Mouse (Mus musculus) hindbrain, embryonic 16.5 days (tissue): ENCODE measurements at regions not wholly inside any gene's neighbourhood (a gene's known extent, or its start where the extent isn't known, plus 50 kb on each side); places are given as distances from the start of the nearest gene placed in this dataset.

Experiments used
- ATAC-seq: fragments of 200-750 bp; cut with Nextera tagmentation; 2 replicates; pipeline ENCODE4 v1.8.0; 2017; ENCODE audit warnings: moderate TSS enrichment, moderate library complexity
- H3K27ac ChIP-seq: fragments of 300-500 bp; sonication (generic); 2 replicates; pipeline ENCODE4 v1.5.1; 2014; ENCODE audit warnings: low read depth, mild to moderate bottlenecking, control low read depth, low read length, moderate library complexity
- H3K27me3 ChIP-seq: fragments of 300-500 bp; sonication (generic); replicated peaks from 2 replicates; pipeline ENCODE4 v1.6.1; 2014; ENCODE audit warnings: low read length; ENCODE audit not compliant: control insufficient read depth, insufficient read depth
- H3K36me3 ChIP-seq: fragments of 300-500 bp; sonication (generic); 2 replicates; pipeline ENCODE4 v1.6.1; 2014; ENCODE audit warnings: mild to moderate bottlenecking, low read length, moderate library complexity, mixed read lengths; ENCODE audit not compliant: control insufficient read depth, insufficient read depth
- H3K4me1 ChIP-seq: fragments of 300-500 bp; sonication (generic); 2 replicates; pipeline ENCODE4 v1.6.1; 2014; ENCODE audit warnings: low read depth, low read length; ENCODE audit not compliant: control insufficient read depth, insufficient read depth
- H3K4me2 ChIP-seq: fragments of 300-500 bp; sonication (generic); 2 replicates; pipeline ENCODE4 v1.6.1; 2014; ENCODE audit warnings: mild to moderate bottlenecking, low read length, control low read depth, moderate library complexity
- H3K4me3 ChIP-seq: fragments of 300-500 bp; sonication (generic); 2 replicates; pipeline ENCODE4 v1.5.1; 2014; ENCODE audit warnings: mild to moderate bottlenecking, low read length, control low read depth, moderate library complexity
- H3K9ac ChIP-seq: fragments of 300-500 bp; sonication (generic); 2 replicates; pipeline ENCODE4 v1.6.1; 2014; ENCODE audit warnings: low read depth, mild to moderate bottlenecking, control low read depth, low read length, moderate library complexity
- H3K9me3 ChIP-seq: fragments of 300-500 bp; sonication (generic); 2 replicates; pipeline ENCODE4 v1.6.1; 2014; ENCODE audit warnings: mild to moderate bottlenecking, low read length, moderate library complexity; ENCODE audit not compliant: control insufficient read depth
- WGBS: fragments of 180-500 bp; shearing (Covaris S2); extraction: QIAGEN DNeasy Blood & Tissue Kit; methylation state at CpG from one replicate; pipeline ENCODE4 v1.1.7; 2014; 5-methylcytosine and 5-hydroxymethylcytosine counted together

DNA sequence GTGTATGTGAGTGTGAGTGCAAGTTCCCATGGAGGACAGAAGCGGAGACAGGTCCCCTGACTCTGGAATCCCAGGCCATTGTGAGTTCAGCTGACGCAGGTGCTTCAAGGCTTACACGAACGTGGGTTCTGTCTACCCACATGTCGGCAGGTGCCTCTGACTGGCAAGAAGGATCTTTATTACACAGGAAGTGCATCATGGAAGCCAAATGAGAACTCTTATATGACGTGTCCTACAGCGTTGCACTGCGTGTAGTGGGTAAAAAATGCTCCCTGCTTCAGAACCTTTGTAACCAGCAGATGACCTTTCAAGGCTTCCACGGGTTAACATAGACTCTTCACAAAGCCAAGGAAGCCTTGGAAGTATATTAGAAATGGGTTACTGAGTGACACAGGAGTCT lies 191.1 kb upstream of the Runx1 start:
- H3K9ac ChIP-seq = no peak overlapping the region
- no peak overlapping the region for H3K4me2 ChIP-seq
- ATAC-seq = no peak
- H3K27me3 ChIP-seq = no peaks in the 10 kb centered on the region; the same call in 1 of the 2 replicates
- no peak overlapping the region for H3K4me3 ChIP-seq
- no peaks in the 10 kb centered on the region for H3K9me3 ChIP-seq
- H3K36me3 ChIP-seq = no peaks in the 10 kb centered on the region
- H3K4me1 ChIP-seq = no peaks in the 10 kb centered on the region
- WGBS = 86% methylated on average over 9 of the region's 9 CpGs
- H3K27ac ChIP-seq = no peak overlapping the region

- H3K9me3 ChIP-seq = no peaks in the 10 kb centered on the region
These were observed 189.7 kb upstream of the Runx1 start for GRCm38 (mm10) chr16:93015636-93016035.

GRCm38 (mm10) chr16:93014991-93015390 lies 189.0 kb upstream of the Runx1 start:
- H3K36me3 ChIP-seq = no peaks in the 10 kb centered on the region
- no peak overlapping the region for H3K27ac ChIP-seq
- no peaks in the 10 kb centered on the region; the same call in 1 of the 2 replicates for H3K27me3 ChIP-seq
- H3K9me3 ChIP-seq = no peaks in the 10 kb centered on the region
- ATAC-seq = no peak
- no peak overlapping the region for H3K4me3 ChIP-seq
- H3K4me2 ChIP-seq = no peak overlapping the region
- H3K9ac ChIP-seq = no peak overlapping the region
- no peaks in the 10 kb centered on the region for H3K4me1 ChIP-seq
- WGBS = 89% methylated on average over 9 of the region's 9 CpGs

More at GRCm38 (mm10) chr16:93015636-93016035, 189.7 kb upstream of the Runx1 start:
- WGBS = 64% methylated on average over 6 of the region's 6 CpGs
- Histone ChIP-seq H3K4me3 (no peak overlapping the region), H3K36me3 (no peaks in the 10 kb centered on the region), H3K4me1 (no peaks in the 10 kb centered on the region), H3K4me2 (no peak overlapping the region), H3K27me3 (no peaks in the 10 kb centered on the region; the same call in 1 of the 2 replicates), H3K9ac (no peak overlapping the region), H3K27ac (no peak overlapping the region)
- ATAC-seq = no peak

- no peak overlapping the region for H3K27ac ChIP-seq
These were observed 187.9 kb upstream of the Runx1 start for GRCm38 (mm10) chr16:93013881-93014280.

DNA sequence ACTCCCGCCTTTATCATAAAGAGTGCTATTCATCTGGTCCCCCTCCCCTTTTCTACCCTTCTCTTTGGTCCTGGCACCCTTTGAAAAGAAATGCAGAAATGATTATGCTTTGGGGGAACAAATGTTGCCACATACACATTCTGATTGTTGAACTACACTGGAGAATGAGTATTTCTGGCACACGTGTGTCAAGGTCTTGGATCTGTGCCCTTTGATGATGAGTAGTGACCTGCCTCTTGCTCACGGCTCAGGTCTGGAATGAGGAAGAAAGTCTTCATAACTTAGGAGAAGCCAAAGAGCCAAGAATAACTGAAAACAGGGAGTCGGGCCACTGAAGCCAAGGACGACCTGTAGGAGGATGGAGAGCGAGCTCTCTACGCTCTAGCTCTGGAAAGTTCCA lies 187.3 kb upstream of the Runx1 start:
- H3K4me2 ChIP-seq = no peak overlapping the region
- no peaks in the 10 kb centered on the region; the same call in 1 of the 2 replicates for H3K27me3 ChIP-seq
- H3K27ac ChIP-seq = no peak overlapping the region
- H3K36me3 ChIP-seq = no peaks in the 10 kb centered on the region
- WGBS = 77% methylated on average over 7 of the region's 7 CpGs
- no peak overlapping the region for H3K9ac ChIP-seq
- ATAC-seq = no peak
- H3K9me3 ChIP-seq = no peaks in the 10 kb centered on the region
- no peaks in the 10 kb centered on the region for H3K4me1 ChIP-seq
- H3K4me3 ChIP-seq = no peak overlapping the region

More at GRCm38 (mm10) chr16:93013881-93014280, 187.9 kb upstream of the Runx1 start:
- H3K9ac ChIP-seq = no peak overlapping the region
- H3K9me3 ChIP-seq = no peaks in the 10 kb centered on the region
- H3K36me3 ChIP-seq = no peaks in the 10 kb centered on the region
- no peak overlapping the region for H3K4me2 ChIP-seq
- WGBS = 60% methylated on average over 8 of the region's 8 CpGs
- ATAC-seq = no peak
- H3K27me3 ChIP-seq = no peaks in the 10 kb centered on the region; the same call in 1 of the 2 replicates
- no peak overlapping the region for H3K4me3 ChIP-seq
- H3K4me1 ChIP-seq = no peaks in the 10 kb centered on the region

DNA sequence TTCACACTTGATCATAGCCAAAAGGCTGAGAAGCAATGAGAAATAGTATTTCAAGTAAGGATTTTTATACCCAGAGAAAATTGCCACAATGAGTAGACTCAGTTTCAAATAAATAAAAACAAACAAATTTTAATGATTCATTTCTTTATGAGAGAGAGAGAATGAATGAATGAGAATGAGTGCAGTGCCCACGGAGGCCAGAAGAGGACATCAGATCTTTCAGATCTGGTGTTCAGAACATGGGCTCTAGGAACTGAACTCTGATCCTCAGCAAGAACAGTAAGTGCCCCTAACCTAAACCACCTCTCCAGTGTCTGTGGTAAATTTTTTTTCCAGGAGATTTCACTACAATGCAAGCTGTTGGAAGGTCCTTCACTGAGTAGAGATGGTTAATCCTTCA lies 185.5 kb upstream of the Runx1 start:
- H3K36me3 ChIP-seq = no peaks in the 10 kb centered on the region
- ATAC-seq = no peak
- H3K9me3 ChIP-seq = no peaks in the 10 kb centered on the region
- H3K9ac ChIP-seq = no peak overlapping the region
- no peaks in the 10 kb centered on the region for H3K27me3 ChIP-seq
- no peak overlapping the region for H3K4me2 ChIP-seq
- H3K27ac ChIP-seq = no peak overlapping the region
- WGBS = 91% methylated on average over 1 of the region's 1 CpGs
- peaks cover 3% of the 10 kb centered on the region; the same call in 1 of the 2 replicates for H3K4me1 ChIP-seq
- no peak overlapping the region for H3K4me3 ChIP-seq

- no peak for ATAC-seq
- Histone ChIP-seq H3K36me3 (no peaks in the 10 kb centered on the region), H3K27me3 (no peaks in the 10 kb centered on the region), H3K9ac (0 out of 2 replicates have a peak overlapping the region, but pooled peaks have one; percentile 38), H3K4me3 (peak overlapping the region; percentile 13; the same call in 1 of the 2 replicates), H3K9me3 (no peaks in the 10 kb centered on the region), H3K27ac (no peak overlapping the region), H3K4me1 (peaks cover 3% of the 10 kb centered on the region; the same call in 1 of the 2 replicates), H3K4me2 (peak overlapping the region; percentile 50)
- 6% methylated on average over 21 of the region's 21 CpGs for WGBS
These were observed 180.5 kb upstream of the Runx1 start for GRCm38 (mm10) chr16:93006321-93006984.

DNA sequence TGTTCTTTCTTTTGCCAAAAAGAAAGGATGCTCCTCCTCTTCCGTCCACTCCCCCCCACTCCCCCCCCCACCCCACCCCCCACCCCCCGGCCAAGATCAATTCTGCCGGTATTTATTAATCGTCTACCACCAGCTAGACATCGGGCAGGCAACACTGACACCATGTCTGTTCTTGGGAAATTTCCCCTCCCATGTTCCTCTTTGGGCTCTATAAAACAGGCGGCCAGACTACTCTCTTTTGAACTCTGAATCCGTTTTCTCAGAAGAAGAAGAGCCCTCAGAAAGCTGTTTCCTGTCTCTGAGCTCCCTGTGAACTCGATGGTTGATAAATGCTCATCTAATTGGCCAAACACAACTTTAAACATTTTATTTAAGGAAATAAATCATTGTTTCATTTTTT lies 179.5 kb upstream of the Runx1 start:
- H3K27me3 ChIP-seq = no peaks in the 10 kb centered on the region
- no peaks in the 10 kb centered on the region for H3K36me3 ChIP-seq
- peaks cover 3% of the 10 kb centered on the region; the same call in 1 of the 2 replicates for H3K4me1 ChIP-seq
- ATAC-seq = no peak
- no peak overlapping the region for H3K9ac ChIP-seq
- H3K27ac ChIP-seq = no peak overlapping the region
- H3K9me3 ChIP-seq = no peaks in the 10 kb centered on the region
- 15% methylated on average over 8 of the region's 8 CpGs for WGBS
- no peak overlapping the region for H3K4me3 ChIP-seq
- H3K4me2 ChIP-seq = no peak overlapping the region

GRCm38 (mm10) chr16:93003830-93004229 lies 177.9 kb upstream of the Runx1 start:
- no peaks in the 10 kb centered on the region for H3K27me3 ChIP-seq
- H3K9me3 ChIP-seq = no peaks in the 10 kb centered on the region
- 78% methylated on average over 4 of the region's 4 CpGs for WGBS
- no peak overlapping the region for H3K4me3 ChIP-seq
- no peak overlapping the region for H3K4me2 ChIP-seq
- no peak for ATAC-seq
- H3K9ac ChIP-seq = no peak overlapping the region
- no peak overlapping the region for H3K27ac ChIP-seq
- H3K36me3 ChIP-seq = no peaks in the 10 kb centered on the region
- H3K4me1 ChIP-seq = peaks cover 3% of the 10 kb centered on the region; the same call in 1 of the 2 replicates
